Mouse (Mus musculus) cerebellum, adult 2 months (tissue): ENCODE measurements around the gene Chit1.

Source experiments
- CTCF ChIP-seq: fragments of 200-500 bp; IDR thresholded peaks from 2 replicates; pipeline ENCODE4 v1.5.1; 2011; ENCODE audit warnings: low read depth, mild to moderate bottlenecking, control low read depth, low read length, moderate library complexity, borderline replicate concordance; ENCODE audit not compliant: insufficient read depth
- POLR2A ChIP-seq: fragments of 200-500 bp; IDR thresholded peaks from 2 replicates; pipeline ENCODE4 v1.6.1; 2011; ENCODE audit warnings: low read length, control low read depth, borderline replicate concordance; ENCODE audit not compliant: insufficient read depth

- TF ChIP-seq POLR2A (no peak), CTCF (no peak)
Observed at GRCm38 (mm10) chr1:134198197-134198995, 87.4 kb downstream of the Chit1 start.
